Mouse (Mus musculus) monocyte, adult 59 days (primary cell): Measurements from ENCODE around the gene Rxrb. TPM values are rescaled to one million over a fixed set of nuclear protein-coding genes. Genes with fewer than 3 reads are reported as not detected.

Experiments used
- total RNA-seq, 2 experiments: library from RNA; stranded (reverse); gene quantifications; one replicate each; pipeline ENCODE4 v1.2.4; 2023

Gene Rxrb
- total RNA-seq: 100 to 1,000 TPM; 100 to 103 TPM

GRCm38 (mm10) chr17:34031465-34032173 is at the start of gene Rxrb, which contains the start of gene Slc39a7:
TSS of gene Rxrb (plus strand) at chr17:34031812.
TSS of gene Slc39a7 (minus strand) at chr17:34031682.

GRCm38 (mm10) chr17:34000150-34000537 is 31.5 kb upstream of the Rxrb start, which contains the start of gene H2-K1:
TSS of gene H2-K1 (minus strand) at chr17:34000347.

GRCm38 (mm10) chr17:34024317-34024821 is 7.2 kb upstream of the Rxrb start, which contains the start of gene Ring1:
TSS of gene Ring1 (minus strand) at chr17:34024680.

DNA sequence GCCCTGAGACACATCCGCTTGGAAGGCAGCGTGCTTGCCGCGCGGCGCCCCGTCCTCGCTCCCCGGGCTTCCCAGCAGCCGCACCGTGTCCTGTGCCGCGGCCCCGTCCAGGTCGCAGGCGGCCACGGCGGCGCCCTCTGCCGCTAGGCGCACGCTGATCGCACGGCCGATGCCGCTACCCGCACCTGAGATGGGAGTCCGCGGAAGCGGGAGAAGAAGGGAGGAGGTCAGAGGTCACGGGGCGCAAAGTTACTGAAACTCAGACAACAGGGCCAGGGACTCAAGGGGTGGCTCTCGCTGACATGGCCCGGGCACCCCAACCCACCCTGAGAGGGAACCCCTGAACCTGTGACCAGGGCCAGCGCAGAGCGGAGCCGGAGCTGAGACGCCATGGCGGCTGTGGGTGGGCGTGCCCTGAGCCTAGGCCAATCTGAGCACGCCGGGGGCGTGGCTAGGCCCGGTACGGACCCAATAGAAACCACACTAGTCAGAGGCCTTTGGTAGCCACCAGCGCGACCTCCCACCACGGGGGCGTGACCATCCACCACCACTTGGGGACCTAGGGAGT is 3.9 kb upstream of the Rxrb start, which contains the start of gene H2-Ke6:
Gene H2-Ke6 (minus strand): TSS at position 405 of the 568 bp plus-strand sequence.

DNA sequence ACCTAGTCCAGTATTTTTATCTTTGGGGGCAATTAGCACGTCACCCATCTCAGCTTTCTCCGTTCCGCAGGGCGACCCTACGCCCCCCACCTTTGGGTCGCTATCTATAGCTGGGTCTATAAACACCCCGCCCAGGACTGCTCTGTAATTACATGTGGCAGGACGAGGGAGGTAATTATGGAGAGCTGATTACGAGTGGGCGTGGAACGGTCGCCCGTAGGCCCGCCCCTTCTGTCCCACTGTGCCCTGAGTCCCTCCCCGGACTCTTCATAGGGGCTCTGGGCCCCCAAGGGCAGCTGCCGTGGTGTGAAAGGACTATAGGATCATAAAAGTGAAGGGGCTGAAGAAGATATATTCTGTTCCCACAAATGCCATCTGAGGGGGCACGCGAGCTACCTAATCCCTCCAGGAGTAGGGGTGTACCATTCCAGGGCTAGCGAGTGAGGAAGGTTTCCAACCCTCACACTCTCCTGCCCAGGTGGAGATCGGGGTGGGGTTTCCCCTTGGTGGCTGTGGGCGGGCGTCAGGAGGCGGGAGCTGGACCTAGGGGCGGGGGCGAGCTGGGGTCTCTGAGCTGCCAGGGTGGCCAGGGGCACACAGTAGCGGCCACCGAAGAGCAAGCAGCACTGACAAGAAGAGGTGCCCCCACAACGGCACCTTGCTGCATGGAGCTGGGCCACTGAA is 7.4 kb downstream of the Rxrb start, which contains the start of gene Col11a2:
Gene Col11a2 (plus strand): TSS at position 560 of the 684 bp plus-strand sequence.

Other genes starting within 250 kb of the Rxrb start
- 1 to 10 TPM; 5.3 to 7.1 TPM for gene Angptl4, start 250.0 kb upstream of the Rxrb start, total RNA-seq
- 10 to 100 TPM; 17.2 to 17.8 TPM for gene Kank3, start 221.3 kb upstream of the Rxrb start, total RNA-seq
- gene Rps28, start 207.2 kb upstream of the Rxrb start, total RNA-seq: 1,000 to 10,000 TPM; 2,442 to 2,474 TPM
- 100 to 1,000 TPM; 123 to 158 TPM for gene Ndufa7, start 207.2 kb upstream of the Rxrb start, total RNA-seq
- gene Cd320, start 188.7 kb upstream of the Rxrb start, total RNA-seq: 1 to 10 TPM; 1.8 to 2.6 TPM
- gene Gm7029, start 158.0 kb upstream of the Rxrb start, total RNA-seq: not detected
- 1 to 10 TPM; 1.1 to 2.9 TPM for gene Kifc1, start 141.2 kb upstream of the Rxrb start, total RNA-seq
- gene Platr17, start 126.7 kb upstream of the Rxrb start, total RNA-seq: 1 to 10 TPM in 1 of 2 experiments, not detected in 1; 4.0 TPM
- gene Daxx, start 122.4 kb upstream of the Rxrb start, total RNA-seq: 10 to 100 TPM; 74.9 to 76.2 TPM
- 100 to 1,000 TPM; 399 to 458 TPM for gene Tapbp, start 115.9 kb upstream of the Rxrb start, total RNA-seq
- 10 to 100 TPM; 32.1 to 39.3 TPM for gene Zbtb22, start 115.9 kb upstream of the Rxrb start, total RNA-seq
- 100 to 1,000 TPM; 186 to 207 TPM for gene Rgl2, start 102.3 kb upstream of the Rxrb start, total RNA-seq
- 10 to 100 TPM; 51.6 to 71.3 TPM for gene Pfdn6, start 91.5 kb upstream of the Rxrb start, total RNA-seq
- gene Wdr46, start 91.2 kb upstream of the Rxrb start, total RNA-seq: 10 to 100 TPM; 30.5 to 34.8 TPM
- gene B3galt4, start 80.3 kb upstream of the Rxrb start, total RNA-seq: 10 to 100 TPM; 14.7 to 17.3 TPM
- 10 to 100 TPM; 48.0 to 57.5 TPM for gene Vps52, start 76.0 kb upstream of the Rxrb start, total RNA-seq
- 100 to 1,000 TPM; 791 to 877 TPM for gene Rps18, start 75.8 kb upstream of the Rxrb start, total RNA-seq
- 1,000 to 10,000 TPM; 3,154 to 3,159 TPM for gene H2-K1, start 31.5 kb upstream of the Rxrb start, total RNA-seq
- 10 to 100 TPM; 31.1 to 31.8 TPM for gene Ring1, start 7.1 kb upstream of the Rxrb start, total RNA-seq
- 10 to 100 TPM; 58.7 to 60.7 TPM for gene H2-Ke6, start 3.8 kb upstream of the Rxrb start, total RNA-seq
- gene Slc39a7, start 130 bp upstream of the Rxrb start, total RNA-seq: 100 to 1,000 TPM; 102 to 104 TPM
- gene Col11a2, start 7.6 kb downstream of the Rxrb start, total RNA-seq: 1 to 10 TPM; 3.1 to 6.2 TPM
- 10 to 100 TPM; 12.2 to 18.9 TPM for gene H2-Oa, start 60.5 kb downstream of the Rxrb start, total RNA-seq
- 100 to 1,000 TPM; 345 to 355 TPM for gene H2-DMa, start 87.7 kb downstream of the Rxrb start, total RNA-seq
- gene Brd2, start 90.8 kb downstream of the Rxrb start, total RNA-seq: 100 to 1,000 TPM; 367 to 380 TPM
- gene H2-DMb2, start 111.5 kb downstream of the Rxrb start, total RNA-seq: 10 to 100 TPM; 88.6 to 96.9 TPM
- 100 to 1,000 TPM; 301 to 308 TPM for gene H2-DMb1, start 121.3 kb downstream of the Rxrb start, total RNA-seq
- gene Tap1, start 155.7 kb downstream of the Rxrb start, total RNA-seq: 10 to 100 TPM; 93.6 to 93.9 TPM
- 100 to 1,000 TPM in 1 of 2 experiments, 10 to 100 TPM in 1; 88.7 to 100 TPM for gene Psmb9, start 156.0 kb downstream of the Rxrb start, total RNA-seq
- 100 to 1,000 TPM; 199 to 211 TPM for gene Psmb8, start 165.9 kb downstream of the Rxrb start, total RNA-seq
- 10 to 100 TPM; 71.7 to 73.7 TPM for gene Tap2, start 171.7 kb downstream of the Rxrb start, total RNA-seq
- gene H2-Ob, start 207.1 kb downstream of the Rxrb start, total RNA-seq: 10 to 100 TPM; 17.9 to 22.0 TPM
- gene H2-Ab1, start 225.9 kb downstream of the Rxrb start, total RNA-seq: 1,000 to 10,000 TPM; 2,645 to 2,891 TPM